Mouse (Mus musculus) C2C12 (cell line): Measurements from ENCODE around the gene 4930518I15Rik.
"Not testable (repeated sequence)": the region's sequence is repeated elsewhere in the genome, so short reads cannot be mapped to it uniquely, and the experiment has no call there.

Experiments used
- CEBPB ChIP-seq: IDR thresholded peaks from one replicate; pipeline ENCODE4 v1.6.1; 2011; ENCODE audit warnings: low read depth, mild to moderate bottlenecking, control low read depth, moderate library complexity
- CTCF ChIP-seq: IDR thresholded peaks from one replicate; pipeline ENCODE4 v1.5.1; 2011; ENCODE audit not compliant: control insufficient read depth, insufficient read depth, insufficient read length
- MAX ChIP-seq: IDR thresholded peaks from one replicate; pipeline ENCODE4 v1.6.1; 2011; ENCODE audit warnings: mild to moderate bottlenecking, control low read depth
- MYOG ChIP-seq: IDR thresholded peaks from one replicate; pipeline ENCODE4 v1.6.1; 2011; ENCODE audit not compliant: control insufficient read depth, insufficient read length; ENCODE audit errors: extremely low read depth

DNA sequence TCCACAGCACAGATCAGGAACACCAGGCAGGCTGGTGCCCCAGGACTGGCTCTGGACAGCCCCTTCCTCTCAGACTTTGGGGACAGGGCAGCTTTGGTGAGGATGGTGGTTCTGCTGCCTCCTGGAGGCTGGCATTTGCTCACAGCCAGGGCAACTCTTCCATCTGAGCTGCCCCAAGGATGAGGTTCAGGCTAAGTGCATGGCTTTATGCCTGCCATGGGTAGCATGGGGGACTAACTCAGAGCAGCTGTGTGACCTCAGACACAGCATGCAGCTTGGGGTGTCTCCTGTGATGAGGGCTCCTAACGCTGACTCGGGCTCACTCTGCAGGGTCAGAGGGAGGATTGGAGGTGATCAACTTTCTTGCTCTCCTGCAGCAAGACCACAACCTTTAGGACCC is 27.9 kb upstream of the 4930518I15Rik start:
- TF ChIP-seq CTCF, MYOG, CEBPB, MAX: not testable (repeated sequence)
